Mouse (Mus musculus) intestine, embryonic 14.5 days (tissue): ENCODE measurements around the gene Smarcal1. TPM values are rescaled to one million over a fixed set of nuclear protein-coding genes. Genes with fewer than 3 reads are reported as not detected.
A peak's percentile ranks its signal among the peaks of the same experiment; 100 is the strongest.

ENCODE experiments used
- ATAC-seq: fragments of 200-750 bp; cut with Nextera tagmentation; replicated peaks from 2 replicates; pipeline ENCODE4 v1.8.0; 2017; ENCODE audit warnings: low read depth, moderate number of reproducible peaks, moderate TSS enrichment, moderate library complexity; ENCODE audit not compliant: low FRiP score, low TSS enrichment
- DNase-seq: peaks from one replicate; pipeline ENCODE4 v3.0.0-alpha.2; 2018; ENCODE audit warnings: low spot score
- H3K27ac ChIP-seq: fragments of 300-500 bp; sonication (generic); 2 replicates; pipeline ENCODE4 v1.5.1; 2014; ENCODE audit warnings: low read depth, mild to moderate bottlenecking, control low read depth
- H3K27me3 ChIP-seq: fragments of 300-500 bp; sonication (generic); replicated peaks from 2 replicates; pipeline ENCODE4 v1.6.1; 2014; ENCODE audit warnings: low read length, control low read depth; ENCODE audit not compliant: control insufficient read depth, insufficient read depth
- H3K36me3 ChIP-seq: fragments of 300-500 bp; sonication (generic); 2 replicates; pipeline ENCODE4 v1.6.1; 2014; ENCODE audit warnings: low read length, control low read depth; ENCODE audit not compliant: control insufficient read depth, insufficient read depth
- H3K4me1 ChIP-seq: fragments of 300-500 bp; sonication (generic); replicated peaks from 2 replicates; pipeline ENCODE4 v1.6.1; 2014; ENCODE audit warnings: low read length, control low read depth, mixed read lengths; ENCODE audit not compliant: control insufficient read depth, insufficient read depth
- H3K4me2 ChIP-seq: fragments of 300-500 bp; sonication (generic); 2 replicates; pipeline ENCODE4 v1.6.1; 2014; ENCODE audit warnings: low read length
- H3K4me3 ChIP-seq: fragments of 300-500 bp; sonication (generic); 2 replicates; pipeline ENCODE4 v1.5.1; 2014; ENCODE audit warnings: low read depth, low read length, control low read depth, mixed read lengths
- H3K9ac ChIP-seq: fragments of 300-500 bp; sonication (generic); 2 replicates; pipeline ENCODE4 v1.6.1; 2014; ENCODE audit warnings: mild to moderate bottlenecking, low read length
- H3K9me3 ChIP-seq: fragments of 300-500 bp; sonication (generic); 2 replicates; pipeline ENCODE4 v1.6.1; 2016; ENCODE audit warnings: low read length, control low read depth; ENCODE audit not compliant: control insufficient read depth
- WGBS: fragments of 180-500 bp; shearing (Covaris S2); extraction: QIAGEN DNeasy Blood & Tissue Kit; methylation state at CpG from one replicate; pipeline ENCODE4 v1.1.7; 2014; 5-methylcytosine and 5-hydroxymethylcytosine counted together
- polyA plus RNA-seq: library from polyadenylated mRNA; unstranded; fragments of >200 nt; fragmentation: Nextera tagmentation; extraction: Ambion mirVana; gene quantifications from 2 replicates; pipeline ENCODE4 v1.2.1, GENCODE M21; 2014

Smarcal1 gene
- polyA plus RNA-seq, 1 experiment from 2014 or later: 23.2 TPM

- Histone ChIP-seq H3K4me2 (no peak overlapping the region), H3K36me3 (peaks cover 69% of the 10 kb centered on the region), H3K9ac (no peak overlapping the region), H3K9me3 (no peaks in the 10 kb centered on the region), H3K27ac (no peak overlapping the region), H3K4me1 (peaks cover 9% of the 10 kb centered on the region), H3K27me3 (no peaks in the 10 kb centered on the region), H3K4me3 (no peak overlapping the region)
- WGBS: 76% methylated on average over 5 of the region's 5 CpGs
- ATAC-seq (no peak), DNase-seq (no peak)
These were observed 13.2 kb downstream of the Smarcal1 start for GRCm38 (mm10) chr1:72596231-72596630.

DNA sequence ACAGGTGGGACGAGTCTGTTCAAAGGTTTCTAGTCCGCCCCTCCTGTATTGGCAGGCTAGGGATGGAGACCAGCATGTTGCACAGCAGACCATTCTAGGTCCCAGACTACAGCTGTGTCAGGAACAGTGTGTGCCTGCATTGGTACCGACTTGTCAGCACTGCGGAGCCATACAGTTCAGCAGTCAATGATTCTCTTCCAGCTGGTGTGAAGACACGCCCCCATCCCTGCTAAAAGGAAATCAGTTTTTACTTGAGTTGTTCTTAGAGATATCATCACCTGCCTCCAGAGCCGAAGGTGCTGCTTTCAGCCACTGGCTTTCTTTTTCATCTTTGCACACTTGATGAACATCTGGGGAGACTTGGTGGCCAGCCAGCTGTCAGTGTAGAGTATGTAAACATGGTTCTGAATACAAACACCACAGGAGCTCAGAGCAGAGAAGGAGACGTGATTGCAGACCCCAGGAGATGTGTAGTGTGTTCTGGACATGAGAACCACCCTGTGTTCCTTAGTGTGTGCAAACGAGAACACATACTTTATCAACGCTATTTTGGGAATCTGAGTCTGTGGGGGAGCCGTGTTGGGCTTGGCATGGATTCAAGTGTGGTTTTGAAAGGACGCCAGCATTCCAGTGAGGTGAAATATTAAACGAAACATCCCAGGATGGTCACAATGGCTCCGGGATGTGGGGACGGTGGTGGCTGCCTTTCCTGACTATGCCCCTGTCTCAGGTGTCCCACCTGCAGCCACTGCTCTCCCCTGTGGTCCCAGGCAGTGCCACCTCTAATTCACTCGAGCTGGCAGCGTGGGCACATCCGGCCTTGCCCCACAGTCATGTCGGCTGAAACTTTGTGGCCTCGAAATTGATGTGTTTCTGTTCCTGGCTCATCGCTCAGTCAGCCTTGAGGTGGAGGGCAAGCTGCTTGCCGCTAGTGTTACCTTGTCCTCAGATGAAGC is 16.4 kb downstream of the Smarcal1 start:
- ATAC-seq: 0 out of 2 replicates have a peak, but pooled peaks have one; percentile 43
- WGBS: 56% methylated on average over 21 of the region's 21 CpGs
- Histone ChIP-seq H3K4me1 (peaks cover 9% of the 10 kb centered on the region), H3K9ac (no peak overlapping the region), H3K9me3 (no peaks in the 10 kb centered on the region), H3K36me3 (peaks cover 56% of the 10 kb centered on the region), H3K4me2 (no peak overlapping the region), H3K4me3 (no peak overlapping the region), H3K27ac (no peak overlapping the region), H3K27me3 (no peaks in the 10 kb centered on the region)
- no peak for DNase-seq

GRCm38 (mm10) chr1:72600778-72601177 is 17.7 kb downstream of the Smarcal1 start:
- H3K36me3 ChIP-seq: peaks cover 55% of the 10 kb centered on the region
- DNase-seq (no peak), ATAC-seq (no peak)
- H3K9ac ChIP-seq: no peak overlapping the region
- WGBS: 91% methylated on average over 5 of the region's 5 CpGs
- no peak overlapping the region for H3K27ac ChIP-seq
- H3K4me2 ChIP-seq: no peak overlapping the region
- no peak overlapping the region for H3K4me3 ChIP-seq
- no peaks in the 10 kb centered on the region for H3K9me3 ChIP-seq
- no peaks in the 10 kb centered on the region for H3K27me3 ChIP-seq
- H3K4me1 ChIP-seq: peaks cover 9% of the 10 kb centered on the region

- 93% methylated on average over 7 of the region's 7 CpGs for WGBS
- peaks cover 54% of the 10 kb centered on the region for H3K36me3 ChIP-seq
- no peak overlapping the region for H3K4me3 ChIP-seq
These were observed 18.2 kb downstream of the Smarcal1 start for GRCm38 (mm10) chr1:72601233-72601632.

GRCm38 (mm10) chr1:72602186-72602585 is 19.1 kb downstream of the Smarcal1 start:
- Histone ChIP-seq H3K4me1 (peaks cover 9% of the 10 kb centered on the region), H3K27me3 (no peaks in the 10 kb centered on the region), H3K4me2 (no peak overlapping the region), H3K27ac (no peak overlapping the region), H3K9me3 (no peaks in the 10 kb centered on the region), H3K4me3 (no peak overlapping the region), H3K9ac (no peak overlapping the region), H3K36me3 (peaks cover 48% of the 10 kb centered on the region)
- ATAC-seq: no peak
- WGBS: 75% methylated on average over 5 of the region's 5 CpGs
- no peak for DNase-seq

More at GRCm38 (mm10) chr1:72601233-72601632, 18.2 kb downstream of the Smarcal1 start:
- Histone ChIP-seq H3K4me2 (no peak overlapping the region), H3K27me3 (no peaks in the 10 kb centered on the region), H3K4me1 (peaks cover 9% of the 10 kb centered on the region), H3K27ac (no peak overlapping the region), H3K9me3 (no peaks in the 10 kb centered on the region), H3K9ac (no peak overlapping the region)
- no peak for DNase-seq
- ATAC-seq: no peak

DNA sequence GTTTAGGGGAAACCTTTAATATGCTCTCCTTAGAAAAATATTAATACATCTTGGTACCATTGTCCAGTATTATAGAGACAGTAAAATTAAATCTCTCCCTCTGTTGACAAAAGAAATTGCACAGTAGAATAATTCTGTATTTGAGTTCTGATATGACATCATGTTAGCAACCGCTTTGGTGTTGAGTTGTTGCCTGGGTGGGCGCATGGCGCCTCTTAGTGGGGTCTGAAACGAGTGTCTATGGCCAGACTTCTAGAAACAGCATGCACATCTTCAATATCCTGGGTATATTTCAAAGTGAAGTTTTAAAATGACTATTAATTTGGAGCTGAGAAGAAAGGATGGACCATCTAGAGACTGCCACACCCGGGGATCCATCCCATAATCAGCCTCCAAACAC is 19.8 kb downstream of the Smarcal1 start:
- H3K4me3 ChIP-seq: no peak overlapping the region
- no peaks in the 10 kb centered on the region for H3K9me3 ChIP-seq
- peaks cover 46% of the 10 kb centered on the region for H3K36me3 ChIP-seq
- peaks cover 9% of the 10 kb centered on the region for H3K4me1 ChIP-seq
- no peak overlapping the region for H3K9ac ChIP-seq
- H3K4me2 ChIP-seq: no peak overlapping the region
- no peaks in the 10 kb centered on the region for H3K27me3 ChIP-seq
- H3K27ac ChIP-seq: no peak overlapping the region
- 90% methylated on average over 5 of the region's 5 CpGs for WGBS
- ATAC-seq (no peak), DNase-seq (no peak)

DNA sequence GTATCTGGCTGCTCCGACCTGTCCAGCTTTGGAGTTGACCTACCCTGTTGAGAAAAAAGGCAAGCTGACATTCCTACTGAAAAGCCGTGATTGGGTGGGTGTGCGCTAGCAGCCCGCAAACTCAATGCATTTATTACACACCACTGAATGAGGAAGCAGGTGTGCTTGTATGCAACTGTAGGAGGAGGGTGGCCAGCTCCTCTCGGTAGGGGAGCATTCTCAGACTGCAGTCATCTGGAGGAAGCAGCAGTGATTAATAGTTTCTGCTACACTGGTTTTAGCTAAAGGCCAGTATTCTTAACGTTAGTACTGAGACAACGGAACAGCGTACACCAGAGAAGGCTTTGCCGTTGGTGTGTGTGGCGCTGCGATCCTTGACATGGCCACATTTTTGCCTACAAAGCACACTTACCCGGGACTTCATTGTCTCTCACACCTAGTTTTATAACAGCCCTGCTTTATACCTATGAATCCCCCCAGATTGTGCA is 23.2 kb downstream of the Smarcal1 start:
- no peak overlapping the region for H3K27ac ChIP-seq
- H3K27me3 ChIP-seq: no peaks in the 10 kb centered on the region
- H3K36me3 ChIP-seq: peaks cover 58% of the 10 kb centered on the region
- no peaks in the 10 kb centered on the region for H3K9me3 ChIP-seq
- ATAC-seq: no peak
- no peak overlapping the region for H3K4me2 ChIP-seq
- H3K4me1 ChIP-seq: no peaks in the 10 kb centered on the region
- 83% methylated on average over 12 of the region's 12 CpGs for WGBS
- no peak for DNase-seq
- H3K9ac ChIP-seq: no peak overlapping the region
- no peak overlapping the region for H3K4me3 ChIP-seq

DNA sequence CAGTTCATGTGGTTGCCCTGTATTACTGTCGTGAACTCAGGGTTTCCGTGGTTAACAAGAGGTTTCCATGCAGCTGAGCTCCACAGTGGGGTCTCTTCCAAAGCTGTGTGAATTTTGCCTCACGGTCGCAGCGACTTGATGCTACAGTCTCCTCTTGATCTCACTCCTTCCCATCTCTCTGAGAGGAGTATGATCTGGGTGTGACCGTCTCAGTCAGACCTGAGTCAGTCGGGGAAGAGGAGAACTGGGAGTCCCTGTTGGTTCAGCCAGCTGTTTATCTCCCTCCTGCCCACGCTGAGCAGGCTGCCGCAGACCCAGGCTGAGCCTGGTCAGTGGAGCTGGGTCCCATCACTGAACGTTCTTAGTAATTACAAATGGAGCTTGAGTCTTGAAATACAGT is 26.1 kb downstream of the Smarcal1 start:
- ATAC-seq: no peak
- peaks cover 67% of the 10 kb centered on the region for H3K36me3 ChIP-seq

More for the DNA sequence above, 26.1 kb downstream of the Smarcal1 start:
- Histone ChIP-seq H3K27ac (no peak overlapping the region), H3K4me3 (no peak overlapping the region), H3K4me1 (no peaks in the 10 kb centered on the region), H3K27me3 (no peaks in the 10 kb centered on the region), H3K9me3 (no peaks in the 10 kb centered on the region), H3K9ac (no peak overlapping the region), H3K4me2 (no peak overlapping the region)
- no peak for DNase-seq
- 87% methylated on average over 10 of the region's 10 CpGs for WGBS
